Mouse (Mus musculus): ENCODE results near the gene Dclk1.

The Dclk1 gene

GRCm38 (mm10) chr3:55393549-55393948, 151.4 kb downstream of the Dclk1 start:
- DNase-seq (ENCODE audit: extremely low read depth, insufficient read length, low spot score) = no peak

- DNase-seq (ENCODE audit: extremely low read depth, insufficient read length, low spot score) = peak; percentile 42
Measured at GRCm38 (mm10) chr3:55396792-55397191, 154.6 kb downstream of the Dclk1 start.

GRCm38 (mm10) chr3:55397752-55398693, 155.9 kb downstream of the Dclk1 start:
- no peak for DNase-seq (ENCODE audit: extremely low read depth, insufficient read length, low spot score)

- DNase-seq (ENCODE audit: extremely low read depth, insufficient read length, low spot score) = peak; percentile 39
Measured at GRCm38 (mm10) chr3:55401236-55401635, 159.1 kb downstream of the Dclk1 start.

DNA sequence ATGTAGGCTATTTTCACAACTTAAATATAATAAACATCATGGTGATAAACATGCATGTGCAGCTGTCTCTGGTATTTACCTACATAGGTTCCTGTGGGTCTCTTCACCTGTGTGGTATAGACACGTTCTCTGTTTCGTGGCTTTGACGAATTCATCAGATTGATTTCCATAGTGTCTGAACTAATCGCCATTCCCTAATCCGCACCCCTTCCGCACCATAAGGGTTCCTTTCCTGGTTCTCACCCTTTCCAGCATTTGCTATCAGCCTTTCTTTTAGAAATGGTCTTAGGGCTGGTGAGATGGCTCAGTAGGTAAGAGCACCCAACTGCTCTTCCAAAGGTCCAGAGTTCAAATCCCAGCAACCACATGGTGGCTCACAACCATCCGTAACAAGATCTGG, 162.6 kb downstream of the Dclk1 start:
- DNase-seq (ENCODE audit: extremely low read depth, insufficient read length, low spot score) = no peak

DNA sequence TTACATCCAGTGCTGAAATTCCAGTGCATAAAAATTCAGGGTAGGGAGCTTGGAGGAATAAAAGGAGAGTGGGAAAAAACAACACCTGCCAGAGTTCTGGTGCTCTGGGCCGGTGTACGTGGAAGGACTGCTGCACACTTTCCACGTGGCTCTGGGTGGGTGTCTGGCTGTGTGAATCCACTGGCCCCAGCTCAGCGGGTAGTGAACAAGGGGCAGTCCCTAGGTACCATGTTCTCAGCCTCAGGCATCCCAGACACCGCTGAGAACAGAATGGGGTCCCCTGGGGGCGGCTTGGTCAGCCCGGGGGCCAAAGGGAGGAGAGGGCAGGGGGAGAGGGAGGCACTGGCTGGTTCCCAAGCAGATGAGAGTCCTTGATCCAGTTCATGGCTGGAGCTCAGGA, 164.5 kb downstream of the Dclk1 start:
- no peak for DNase-seq (ENCODE audit: extremely low read depth, insufficient read length, low spot score)

- no peak for DNase-seq (ENCODE audit: extremely low read depth, insufficient read length, low spot score)
Measured at GRCm38 (mm10) chr3:55411547-55411946, 169.4 kb downstream of the Dclk1 start.

DNA sequence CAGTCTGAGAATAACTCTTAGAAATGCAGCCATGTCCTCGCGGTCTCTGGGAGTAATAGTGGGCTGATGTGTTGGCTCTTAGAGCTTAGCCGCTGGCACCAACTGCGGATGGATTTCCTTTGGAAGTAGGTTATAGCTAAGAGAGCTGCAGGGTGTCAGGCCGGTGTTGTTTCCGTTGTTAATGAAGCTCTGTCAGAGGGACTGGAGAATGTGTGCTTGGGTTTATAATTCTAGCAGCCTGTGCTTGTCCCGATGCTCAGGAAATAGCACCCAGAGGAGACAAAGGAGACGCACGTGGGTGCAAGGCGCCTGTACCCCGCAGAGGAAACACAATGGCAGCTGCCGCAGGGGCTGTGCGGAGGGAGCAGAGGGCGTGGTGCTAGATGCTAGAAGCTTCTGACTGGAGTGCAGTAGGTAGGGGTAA, 173.4 kb downstream of the Dclk1 start:
- no peak for DNase-seq (ENCODE audit: extremely low read depth, insufficient read length, low spot score)

DNA sequence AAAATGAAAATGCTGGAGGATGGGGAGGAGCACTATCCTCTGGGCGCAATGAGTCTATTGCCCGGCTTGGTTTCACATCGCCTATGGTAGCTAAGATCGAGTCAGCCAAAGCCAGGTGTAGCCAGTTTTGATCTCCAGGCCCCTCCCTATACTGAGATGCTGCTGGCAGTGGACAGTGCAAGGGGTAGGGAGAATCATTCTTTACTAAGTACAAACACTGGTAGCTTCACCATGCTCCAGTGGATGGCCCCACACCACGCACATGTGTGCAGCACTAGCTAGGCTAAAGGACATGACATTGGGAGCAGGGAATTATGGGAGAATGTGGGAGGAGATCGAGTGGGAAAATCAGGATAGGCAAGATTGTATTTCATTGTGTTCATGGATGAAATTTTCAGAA, 176.7 kb downstream of the Dclk1 start:
- DNase-seq (ENCODE audit: extremely low read depth, insufficient read length, low spot score) = no peak

DNA sequence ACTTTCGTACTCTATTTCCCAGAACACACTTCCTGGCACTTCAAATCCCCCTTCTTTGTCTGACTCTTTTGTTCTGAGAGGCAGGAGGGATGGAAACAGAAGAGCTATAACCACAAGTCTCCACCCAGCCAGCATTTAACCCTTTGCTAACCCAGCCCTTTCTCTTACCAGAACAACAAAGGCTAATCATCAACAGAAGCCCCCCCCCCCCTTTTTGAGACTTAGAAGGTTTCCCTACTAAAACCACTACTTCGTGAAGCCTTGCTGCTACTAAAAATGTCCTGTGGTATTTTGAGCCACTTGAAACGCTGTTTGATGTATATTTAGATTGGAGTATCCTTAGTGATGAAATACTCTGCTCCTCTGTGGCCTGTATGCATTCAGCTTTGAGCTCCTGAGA, 177.2 kb downstream of the Dclk1 start:
- DNase-seq (ENCODE audit: extremely low read depth, insufficient read length, low spot score) = no peak

GRCm38 (mm10) chr3:55420436-55421083, 178.4 kb downstream of the Dclk1 start:
- no peak for DNase-seq (ENCODE audit: extremely low read depth, insufficient read length, low spot score)

DNA sequence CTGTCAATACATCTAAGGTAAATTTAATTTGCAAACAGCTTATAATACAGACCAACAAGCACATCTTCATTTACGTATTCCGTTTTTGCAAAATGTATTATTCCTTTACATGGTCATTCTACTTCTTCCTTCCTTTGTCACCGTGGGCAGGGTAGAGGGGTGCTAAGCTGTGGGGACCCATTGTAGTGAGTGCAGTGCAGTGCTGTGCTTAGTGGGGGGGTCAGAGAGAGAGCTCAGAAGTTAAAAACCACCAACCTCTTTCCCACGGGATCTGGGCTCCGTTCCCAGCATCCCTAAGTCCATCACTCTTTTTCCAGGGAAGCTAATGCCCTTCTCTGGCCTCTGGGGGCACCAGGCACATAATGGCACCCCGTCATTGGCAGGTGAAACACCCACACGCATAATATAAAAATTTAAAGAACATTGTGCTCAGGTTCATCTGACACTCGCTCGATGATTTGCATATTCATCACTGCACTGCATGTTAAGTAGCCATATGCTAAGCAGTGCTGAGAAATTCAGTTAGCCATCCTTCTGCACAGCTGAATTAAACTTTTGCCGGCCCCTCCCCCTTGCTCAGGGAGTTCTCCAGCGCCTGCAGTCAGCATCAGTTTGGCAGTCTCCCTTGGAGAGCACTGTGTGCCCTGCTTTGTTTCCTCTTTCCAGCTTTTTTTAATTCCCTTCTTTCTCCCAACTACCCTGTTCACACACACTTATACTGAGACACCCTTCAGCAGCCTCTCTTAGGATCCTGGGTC, 181.7 kb downstream of the Dclk1 start:
- DNase-seq (ENCODE audit: extremely low read depth, insufficient read length, low spot score) = no peak

GRCm38 (mm10) chr3:55430022-55430549, 187.9 kb downstream of the Dclk1 start:
- DNase-seq (ENCODE audit: extremely low read depth, insufficient read length, low spot score) = no peak

DNA sequence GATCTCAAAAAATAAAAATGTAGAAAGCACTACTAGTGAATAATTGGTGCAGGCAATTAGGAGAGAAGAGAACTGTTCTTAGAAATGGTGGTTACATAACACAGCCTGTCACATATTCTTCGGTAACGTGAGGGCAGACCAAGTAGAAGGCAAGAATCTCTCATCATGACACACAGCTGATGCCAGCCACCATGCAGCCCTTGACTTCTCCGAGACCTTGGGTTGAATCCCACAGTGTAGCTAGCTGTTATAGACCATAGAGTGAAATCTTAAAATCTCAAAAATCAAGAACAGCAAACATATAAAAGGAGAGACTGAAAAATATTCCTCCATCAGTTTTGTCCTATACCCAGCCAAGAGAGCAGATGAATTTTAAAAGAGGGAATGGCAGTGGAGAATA, 189.1 kb downstream of the Dclk1 start:
- no peak for DNase-seq (ENCODE audit: extremely low read depth, insufficient read length, low spot score)

GRCm38 (mm10) chr3:55434276-55434675, 192.1 kb downstream of the Dclk1 start:
- DNase-seq (ENCODE audit: extremely low read depth, insufficient read length, low spot score) = no peak

DNA sequence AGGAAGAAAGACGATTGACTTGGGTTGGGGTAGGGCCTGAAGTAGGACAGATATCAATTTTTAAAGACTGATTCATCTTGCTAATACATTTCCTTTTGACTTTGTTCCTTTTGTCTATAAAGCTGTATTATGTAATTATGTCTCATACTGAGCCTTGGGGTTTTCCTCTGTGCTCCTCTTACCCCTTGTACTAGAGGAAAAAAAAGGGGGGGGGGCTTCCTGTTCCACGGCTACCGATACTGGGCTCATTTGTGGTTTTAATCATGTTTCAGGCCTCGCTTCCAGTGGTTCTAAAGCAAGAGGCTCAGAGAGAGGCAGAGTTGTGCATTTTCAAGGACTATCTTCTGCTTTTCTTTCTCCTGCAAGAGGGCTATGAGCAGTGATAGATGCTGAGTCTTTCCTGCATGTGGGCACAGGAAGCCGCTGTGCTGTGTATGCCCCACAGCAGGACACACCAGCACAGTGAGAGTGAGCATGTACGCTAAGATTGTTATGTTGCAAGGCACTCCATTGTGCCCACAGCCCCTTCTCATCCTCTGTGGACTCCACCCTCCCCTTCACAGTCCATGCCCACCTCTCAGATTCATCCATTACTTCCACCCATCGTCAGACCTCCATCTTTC, 196.8 kb downstream of the Dclk1 start:
- DNase-seq (ENCODE audit: extremely low read depth, insufficient read length, low spot score) = no peak

DNA sequence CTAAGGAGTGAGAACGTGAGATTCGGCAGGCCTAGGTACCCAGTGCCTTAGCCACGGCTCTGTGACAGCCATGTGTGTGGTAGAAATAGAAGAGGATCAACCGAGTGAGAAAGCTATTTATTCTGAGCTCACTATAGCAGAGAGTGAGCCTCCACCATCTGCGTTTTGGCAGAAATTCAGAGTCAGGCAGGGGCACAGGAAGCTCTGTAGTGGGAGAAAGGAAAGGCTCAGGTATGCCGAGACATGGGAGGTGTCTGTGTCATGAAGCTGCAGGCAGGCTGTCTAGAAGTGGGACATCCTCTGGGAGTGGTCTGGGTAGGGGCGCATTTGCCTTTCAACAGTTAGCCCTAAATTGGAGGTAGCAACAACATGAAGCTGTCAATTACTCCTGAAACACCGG, 198.2 kb downstream of the Dclk1 start:
- no peak for DNase-seq (ENCODE audit: extremely low read depth, insufficient read length, low spot score)

- no peak for DNase-seq (ENCODE audit: extremely low read depth, insufficient read length, low spot score)
Measured at GRCm38 (mm10) chr3:55442012-55442645, 200.0 kb downstream of the Dclk1 start.

DNA sequence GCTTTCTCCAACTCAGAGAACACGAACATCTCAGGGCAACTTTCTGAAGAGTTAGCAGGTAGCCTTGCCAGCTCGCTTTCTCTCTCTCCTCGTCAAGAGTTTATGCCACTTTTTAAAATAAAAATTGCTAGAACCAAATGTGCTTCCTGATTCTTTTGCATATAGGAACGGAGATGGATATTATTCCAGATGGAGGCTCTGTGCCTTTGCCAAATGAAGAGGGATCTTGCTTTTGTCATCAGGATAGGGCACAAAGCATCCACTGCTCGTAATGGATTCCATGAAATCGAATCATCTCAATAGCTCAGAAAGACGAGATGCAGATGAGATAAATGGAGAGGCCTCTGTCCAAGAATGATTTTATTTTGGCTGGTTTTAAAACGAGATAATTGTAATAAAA, 201.1 kb downstream of the Dclk1 start:
- DNase-seq (ENCODE audit: extremely low read depth, insufficient read length, low spot score) = no peak

DNA sequence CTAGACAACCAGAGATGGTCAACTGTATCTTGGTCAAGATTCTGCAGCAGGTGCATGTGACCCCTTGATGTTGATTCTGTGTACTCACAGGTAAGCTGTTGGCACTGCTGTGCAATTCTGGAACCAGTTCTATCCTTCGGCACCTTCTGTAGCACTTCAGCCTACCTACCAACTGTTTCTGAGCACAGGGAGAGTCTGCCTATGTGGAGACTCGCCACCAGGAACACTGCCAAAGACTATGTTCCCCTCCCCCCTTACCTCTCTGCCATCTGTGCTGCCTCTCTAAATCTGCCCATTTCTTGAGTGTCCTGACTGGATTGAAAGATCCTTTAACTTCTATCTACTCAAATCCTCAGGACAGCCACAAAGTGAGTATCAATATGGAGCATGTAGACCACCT, 201.6 kb downstream of the Dclk1 start:
- no peak for DNase-seq (ENCODE audit: extremely low read depth, insufficient read length, low spot score)
